In genomic region chr11:55320990-55321389, GRCm38 (mm10) we compare ENCODE assay signal across 19 mouse cellular contexts. TPM values are rescaled to one million over a fixed set of nuclear protein-coding genes. Genes with fewer than 3 reads are reported as not detected.
"Had no signal": no experiment of that assay in that cellular context is flagged by ENCODE, and none has a peak within 500 bp of the region (broad histone marks: within the 10 kb centered on the region; RNA-seq: fewer than 3 reads in every experiment).

No protein-coding gene starts in this region.

- H3K9me3 ChIP-seq: neural tube, embryonic 13.5 days; neural tube, embryonic 15.5 days; stomach, embryonic 15.5 days had no signal

- H3K4me3 ChIP-seq: neural tube, embryonic 13.5 days; neural tube, embryonic 15.5 days; stomach, embryonic 15.5 days had no signal

- H3K36me3 ChIP-seq: neural tube, embryonic 13.5 days; neural tube, embryonic 15.5 days; stomach, embryonic 15.5 days had no signal

- H3K27me3 ChIP-seq: neural tube, embryonic 13.5 days; neural tube, embryonic 15.5 days; stomach, embryonic 15.5 days had no signal

- DNase-seq: retina, postnatal 1 day; right cerebral cortex, adult 18-20 months; right cerebral cortex, postnatal 14 days; right cerebral cortex, postnatal 25 days; right cerebral cortex, postnatal 4 days; spleen, adult 18-20 months; thymus, adult 18-20 months; thymus, adult 2 months; thymus, postnatal 14 days; thymus, postnatal 25 days; thymus, postnatal 36 days; thymus, postnatal 4 days had no signal

- H3K27ac ChIP-seq: neural tube, embryonic 13.5 days; neural tube, embryonic 15.5 days; stomach, embryonic 15.5 days; stomach, postnatal 0 days had no signal

- H3K4me1 ChIP-seq: neural tube, embryonic 13.5 days; neural tube, embryonic 15.5 days had no signal

RNA-seq across cellular contexts. Expression of gene Fat2, which starts 15.4 kb away (rescaled TPM):
- total RNA-seq: neutrophil, adult 5-6 weeks had no signal
- polyA plus RNA-seq: neural tube, embryonic 14.5 days; small intestine, adult 2 months had no signal
